Mouse (Mus musculus) embryo, embryonic 9.5 days (tissue): ENCODE data around the gene Man1a.

Experiments used
- DNase-seq: peaks from one replicate; pipeline ENCODE4 v3.0.0-alpha.2; 2017; ENCODE audit errors: extremely low spot score

Man1a gene

GRCm38 (mm10) chr10:54061159-54061558, 15.2 kb downstream of the Man1a start:
- DNase-seq, result no peak

GRCm38 (mm10) chr10:54060587-54060986, 15.8 kb downstream of the Man1a start:
- DNase-seq, result no peak

GRCm38 (mm10) chr10:54059679-54060249, 16.6 kb downstream of the Man1a start:
- no peak for DNase-seq

- DNase-seq, result peak; percentile 70
These were observed 17.3 kb downstream of the Man1a start for GRCm38 (mm10) chr10:54059092-54059496.

- DNase-seq, result no peak
These were observed 17.8 kb downstream of the Man1a start for GRCm38 (mm10) chr10:54058657-54059056.

- DNase-seq, result no peak
These were observed 22.2 kb downstream of the Man1a start for GRCm38 (mm10) chr10:54054188-54054587.

GRCm38 (mm10) chr10:54047885-54048284, 28.5 kb downstream of the Man1a start:
- DNase-seq, result no peak

GRCm38 (mm10) chr10:54043358-54043757, 33.1 kb downstream of the Man1a start:
- no peak for DNase-seq

GRCm38 (mm10) chr10:54042212-54042840, 34.1 kb downstream of the Man1a start:
- no peak for DNase-seq

GRCm38 (mm10) chr10:54040261-54041165, 35.9 kb downstream of the Man1a start:
- no peak for DNase-seq

GRCm38 (mm10) chr10:54039754-54040153, 36.7 kb downstream of the Man1a start:
- no peak for DNase-seq

- DNase-seq, result no peak
These were observed 37.7 kb downstream of the Man1a start for GRCm38 (mm10) chr10:54038734-54039133.

- DNase-seq, result no peak
These were observed 38.2 kb downstream of the Man1a start for GRCm38 (mm10) chr10:54038180-54038579.

GRCm38 (mm10) chr10:54037348-54038010, 38.9 kb downstream of the Man1a start:
- DNase-seq, result no peak

- DNase-seq, result no peak
These were observed 40.8 kb downstream of the Man1a start for GRCm38 (mm10) chr10:54035586-54035985.

GRCm38 (mm10) chr10:54034779-54035178, 41.6 kb downstream of the Man1a start:
- DNase-seq, result no peak

- DNase-seq, result no peak
These were observed 43.9 kb downstream of the Man1a start for GRCm38 (mm10) chr10:54032316-54033092.

- no peak for DNase-seq
These were observed 47.5 kb downstream of the Man1a start for GRCm38 (mm10) chr10:54028866-54029265.

- no peak for DNase-seq
These were observed 49.5 kb downstream of the Man1a start for GRCm38 (mm10) chr10:54026738-54027427.

- DNase-seq, result no peak
These were observed 50.3 kb downstream of the Man1a start for GRCm38 (mm10) chr10:54026101-54026500.
